Mouse (Mus musculus): ENCODE measurements around the gene Rps2. TPM values are rescaled to one million over a fixed set of nuclear protein-coding genes. Genes with fewer than 3 reads are reported as not detected.

The Rps2 gene
- polyA plus RNA-seq, 1 experiment from 2014 or later = 1,633 TPM

- no peak overlapping the region for H3K4me3 ChIP-seq (ENCODE audit: low read depth, low read length)
- H3K9ac ChIP-seq (ENCODE audit: low read length) = no peak overlapping the region
- DNase-seq (ENCODE audit: low spot score) (no peak), ATAC-seq (ENCODE audit: insufficient number of reproducible peaks, low FRiP score, low TSS enrichment, low read depth) (no peak)
- H3K27ac ChIP-seq (replicated peaks; ENCODE audit: low read depth, low read length) = no peak overlapping the region
- H3K4me2 ChIP-seq (ENCODE audit: low read depth, severe bottlenecking) = no peak overlapping the region
- 81% methylated on average over 12 of the region's 12 CpGs for WGBS
- H3K27me3 ChIP-seq (ENCODE audit: control insufficient read depth, insufficient read depth, low read length) = no peaks in the 10 kb centered on the region
- peaks cover 9% of the 10 kb centered on the region; the same call in 1 of the 2 replicates for H3K4me1 ChIP-seq (ENCODE audit: control insufficient read depth, insufficient read depth, low read length)
- H3K9me3 ChIP-seq (ENCODE audit: control insufficient read depth, low read length) = no peaks in the 10 kb centered on the region
- H3K36me3 ChIP-seq (ENCODE audit: control insufficient read depth, insufficient read depth, low read length) = no peaks in the 10 kb centered on the region
These were observed 14.5 kb downstream of the Rps2 start for GRCm38 (mm10) chr17:24732233-24732935.

- Histone ChIP-seq H3K9me3 (ENCODE audit: control insufficient read depth, low read length) (no peaks in the 10 kb centered on the region), H3K27me3 (ENCODE audit: control insufficient read depth, insufficient read depth, low read length) (no peaks in the 10 kb centered on the region), H3K4me2 (ENCODE audit: low read depth, severe bottlenecking) (no peak overlapping the region), H3K9ac (ENCODE audit: low read length) (no peak overlapping the region), H3K4me1 (ENCODE audit: control insufficient read depth, insufficient read depth, low read length) (peaks cover 9% of the 10 kb centered on the region; the same call in 1 of the 2 replicates), H3K27ac (replicated peaks; ENCODE audit: low read depth, low read length) (no peak overlapping the region), H3K4me3 (ENCODE audit: low read depth, low read length) (no peak overlapping the region), H3K36me3 (ENCODE audit: control insufficient read depth, insufficient read depth, low read length) (no peaks in the 10 kb centered on the region)
- WGBS = 88% methylated on average over 21 of the region's 21 CpGs
- DNase-seq (ENCODE audit: low spot score) (no peak), ATAC-seq (ENCODE audit: insufficient number of reproducible peaks, low FRiP score, low TSS enrichment, low read depth) (no peak)
These were observed 15.6 kb downstream of the Rps2 start for GRCm38 (mm10) chr17:24733434-24734050.

- 90% methylated on average over 1 of the region's 1 CpGs for WGBS
- no peak overlapping the region for H3K4me2 ChIP-seq (ENCODE audit: low read depth, severe bottlenecking)
- ATAC-seq (ENCODE audit: insufficient number of reproducible peaks, low FRiP score, low TSS enrichment, low read depth) = no peak
These were observed 16.6 kb downstream of the Rps2 start for GRCm38 (mm10) chr17:24734513-24734912.

GRCm38 (mm10) chr17:24735446-24735845, 17.5 kb downstream of the Rps2 start:
- WGBS = 86% methylated on average over 7 of the region's 7 CpGs
- H3K4me1 ChIP-seq (ENCODE audit: control insufficient read depth, insufficient read depth, low read length) = peaks cover 9% of the 10 kb centered on the region; the same call in 1 of the 2 replicates
- DNase-seq (ENCODE audit: low spot score) (no peak), ATAC-seq (ENCODE audit: insufficient number of reproducible peaks, low FRiP score, low TSS enrichment, low read depth) (no peak)
- H3K4me2 ChIP-seq (ENCODE audit: low read depth, severe bottlenecking) = no peak overlapping the region; the same call in 1 of the 2 replicates
- H3K9ac ChIP-seq (ENCODE audit: low read length) = no peak overlapping the region
- no peak overlapping the region for H3K27ac ChIP-seq (replicated peaks; ENCODE audit: low read depth, low read length)
- no peaks in the 10 kb centered on the region for H3K27me3 ChIP-seq (ENCODE audit: control insufficient read depth, insufficient read depth, low read length)
- no peaks in the 10 kb centered on the region for H3K9me3 ChIP-seq (ENCODE audit: control insufficient read depth, low read length)
- no peaks in the 10 kb centered on the region; the same call in 1 of the 2 replicates for H3K36me3 ChIP-seq (ENCODE audit: control insufficient read depth, insufficient read depth, low read length)
- no peak overlapping the region; the same call in 1 of the 2 replicates for H3K4me3 ChIP-seq (ENCODE audit: low read depth, low read length)

More at GRCm38 (mm10) chr17:24734513-24734912, 16.6 kb downstream of the Rps2 start:
- H3K9ac ChIP-seq (ENCODE audit: low read length) = no peak overlapping the region
- H3K9me3 ChIP-seq (ENCODE audit: control insufficient read depth, low read length) = no peaks in the 10 kb centered on the region
- DNase-seq (ENCODE audit: low spot score) = no peak
- H3K36me3 ChIP-seq (ENCODE audit: control insufficient read depth, insufficient read depth, low read length) = no peaks in the 10 kb centered on the region
- no peak overlapping the region for H3K27ac ChIP-seq (replicated peaks; ENCODE audit: low read depth, low read length)
- H3K4me3 ChIP-seq (ENCODE audit: low read depth, low read length) = no peak overlapping the region
- H3K4me1 ChIP-seq (ENCODE audit: control insufficient read depth, insufficient read depth, low read length) = peaks cover 9% of the 10 kb centered on the region; the same call in 1 of the 2 replicates
- no peaks in the 10 kb centered on the region for H3K27me3 ChIP-seq (ENCODE audit: control insufficient read depth, insufficient read depth, low read length)

GRCm38 (mm10) chr17:24736330-24737051, 18.6 kb downstream of the Rps2 start, which contains the start of gene Msrb1:
TSS of gene Msrb1 (plus strand) at chr17:24736642.
- DNase-seq (ENCODE audit: low spot score) (peak; percentile 94), ATAC-seq (ENCODE audit: insufficient number of reproducible peaks, low FRiP score, low TSS enrichment, low read depth) (peak; percentile 95)
- no peak within 1 kb of the TSS for H3K27ac ChIP-seq (replicated peaks; ENCODE audit: low read depth, low read length)
- H3K4me1 ChIP-seq (ENCODE audit: control insufficient read depth, insufficient read depth, low read length) = peaks cover 9% of the 10 kb centered on the region; the same call in 1 of the 2 replicates
- no peaks in the 10 kb centered on the region for H3K27me3 ChIP-seq (ENCODE audit: control insufficient read depth, insufficient read depth, low read length)
- no peaks in the 10 kb centered on the region; the same call in 1 of the 2 replicates for H3K36me3 ChIP-seq (ENCODE audit: control insufficient read depth, insufficient read depth, low read length)
- peak within 1 kb of the TSS; percentile 28 for H3K9ac ChIP-seq (ENCODE audit: low read length)
- WGBS = 2% methylated on average over 29 of the region's 29 CpGs
- H3K4me3 ChIP-seq (ENCODE audit: low read depth, low read length) = peak within 1 kb of the TSS; percentile 58
- no peaks in the 10 kb centered on the region for H3K9me3 ChIP-seq (ENCODE audit: control insufficient read depth, low read length)
- H3K4me2 ChIP-seq (ENCODE audit: low read depth, severe bottlenecking) = peak within 1 kb of the TSS; percentile 60

GRCm38 (mm10) chr17:24737135-24737810, 19.4 kb downstream of the Rps2 start:
- Histone ChIP-seq H3K36me3 (ENCODE audit: control insufficient read depth, insufficient read depth, low read length) (no peaks in the 10 kb centered on the region; the same call in 1 of the 2 replicates), H3K9me3 (ENCODE audit: control insufficient read depth, low read length) (no peaks in the 10 kb centered on the region), H3K27me3 (ENCODE audit: control insufficient read depth, insufficient read depth, low read length) (no peaks in the 10 kb centered on the region), H3K4me1 (ENCODE audit: control insufficient read depth, insufficient read depth, low read length) (peaks cover 9% of the 10 kb centered on the region; the same call in 1 of the 2 replicates), H3K4me2 (ENCODE audit: low read depth, severe bottlenecking) (peak overlapping the region; percentile 60), H3K27ac (replicated peaks; ENCODE audit: low read depth, low read length) (no peak overlapping the region), H3K9ac (ENCODE audit: low read length) (peak overlapping the region; percentile 28), H3K4me3 (ENCODE audit: low read depth, low read length) (peak overlapping the region; percentile 58)
- no peak for DNase-seq (ENCODE audit: low spot score)
- ATAC-seq (ENCODE audit: insufficient number of reproducible peaks, low FRiP score, low TSS enrichment, low read depth) = no peak
- 30% methylated on average over 8 of the region's 8 CpGs for WGBS

- ATAC-seq (ENCODE audit: insufficient number of reproducible peaks, low FRiP score, low TSS enrichment, low read depth) (no peak), DNase-seq (ENCODE audit: low spot score) (no peak)
- H3K9me3 ChIP-seq (ENCODE audit: control insufficient read depth, low read length) = no peaks in the 10 kb centered on the region
- no peak overlapping the region for H3K4me3 ChIP-seq (ENCODE audit: low read depth, low read length)
- no peaks in the 10 kb centered on the region for H3K27me3 ChIP-seq (ENCODE audit: control insufficient read depth, insufficient read depth, low read length)
- no peaks in the 10 kb centered on the region; the same call in 1 of the 2 replicates for H3K36me3 ChIP-seq (ENCODE audit: control insufficient read depth, insufficient read depth, low read length)
- H3K4me1 ChIP-seq (ENCODE audit: control insufficient read depth, insufficient read depth, low read length) = peaks cover 9% of the 10 kb centered on the region; the same call in 1 of the 2 replicates
- H3K27ac ChIP-seq (replicated peaks; ENCODE audit: low read depth, low read length) = no peak overlapping the region
- no peak overlapping the region for H3K9ac ChIP-seq (ENCODE audit: low read length)
- H3K4me2 ChIP-seq (ENCODE audit: low read depth, severe bottlenecking) = no peak overlapping the region
- WGBS = 83% methylated on average over 4 of the region's 4 CpGs
These were observed 20.3 kb downstream of the Rps2 start for GRCm38 (mm10) chr17:24738238-24738637.

- Histone ChIP-seq H3K27me3 (ENCODE audit: control insufficient read depth, insufficient read depth, low read length) (no peaks in the 10 kb centered on the region), H3K4me2 (ENCODE audit: low read depth, severe bottlenecking) (no peak overlapping the region), H3K4me3 (ENCODE audit: low read depth, low read length) (no peak overlapping the region), H3K36me3 (ENCODE audit: control insufficient read depth, insufficient read depth, low read length) (no peaks in the 10 kb centered on the region; the same call in 1 of the 2 replicates), H3K4me1 (ENCODE audit: control insufficient read depth, insufficient read depth, low read length) (peaks cover 9% of the 10 kb centered on the region; the same call in 1 of the 2 replicates), H3K9ac (ENCODE audit: low read length) (no peak overlapping the region), H3K9me3 (ENCODE audit: control insufficient read depth, low read length) (no peaks in the 10 kb centered on the region), H3K27ac (replicated peaks; ENCODE audit: low read depth, low read length) (no peak overlapping the region)
- DNase-seq (ENCODE audit: low spot score) (no peak), ATAC-seq (ENCODE audit: insufficient number of reproducible peaks, low FRiP score, low TSS enrichment, low read depth) (no peak)
- WGBS = 82% methylated on average over 8 of the region's 8 CpGs
These were observed 22.0 kb downstream of the Rps2 start for GRCm38 (mm10) chr17:24739926-24740325.

All from limb, embryonic 11.5 days (tissue).